Mouse (Mus musculus): ENCODE measurements around the gene Gm42906. TPM values are rescaled to one million over a fixed set of nuclear protein-coding genes. Genes with fewer than 3 reads are reported as not detected.
A peak's percentile ranks its signal among the peaks of the same experiment; 100 is the strongest.

Gene Gm42906
- total and polyA plus RNA-seq, 3 experiments: not detected

DNA sequence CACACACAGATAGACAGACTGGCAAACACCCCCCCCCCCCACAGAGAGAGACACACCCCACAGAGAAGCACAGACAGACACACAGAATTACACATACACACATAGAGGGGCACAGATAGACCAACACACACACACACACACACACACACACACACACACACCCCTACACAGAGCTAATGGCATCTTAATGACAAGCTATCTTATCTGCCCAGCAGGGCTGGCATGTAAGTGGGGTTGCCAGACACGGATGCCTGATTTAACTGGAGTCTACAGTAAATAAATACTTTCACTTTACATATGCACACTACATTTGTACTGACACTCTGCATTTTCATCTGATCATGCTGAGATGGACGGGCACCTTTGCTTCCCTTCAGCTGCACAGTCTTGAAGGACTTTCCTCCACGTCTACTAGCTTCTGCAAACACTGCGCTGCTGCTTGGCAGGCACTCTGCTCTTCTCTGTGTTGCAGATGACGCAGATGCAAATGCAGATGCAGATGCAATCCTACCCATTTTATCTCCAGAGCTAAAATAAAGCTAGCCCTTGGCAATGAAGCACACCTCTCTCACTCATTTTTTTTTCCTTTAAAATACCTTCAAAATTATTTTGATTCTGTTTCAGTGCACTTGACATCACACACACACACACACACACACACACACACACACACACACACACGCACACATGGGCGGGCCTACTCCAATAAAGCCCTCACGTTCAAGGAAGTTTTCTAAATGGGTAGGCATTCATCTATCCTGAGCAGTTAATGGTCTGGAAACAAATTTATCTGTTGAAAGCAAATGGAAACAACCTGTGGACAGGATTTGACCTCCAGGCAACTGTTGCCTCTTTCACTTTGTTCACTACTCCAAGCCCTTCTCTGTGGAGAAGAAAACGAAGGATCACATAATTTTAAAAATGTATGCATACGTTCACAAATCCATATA lies 179.0 kb downstream of the Gm42906 start (continued):
- TF ChIP-seq USF1 (IDR thresholded peaks at IDR 0.05; ENCODE audit: low read depth, low read length) (no peak), TCF12 (IDR thresholded peaks at IDR 0.05; ENCODE audit: low read depth, low read length) (peak; percentile 84), POLR2A (IDR thresholded peaks at IDR 0.05; ENCODE audit: control insufficient read depth in 1 of 2, insufficient read depth in 1 of 2, low read depth in 1 of 2, low read length in 2 of 2, poor library complexity in 1 of 2) (no peak), MAZ (IDR thresholded peaks at IDR 0.05; ENCODE audit: low read depth, low read length) (no peak)

DNA sequence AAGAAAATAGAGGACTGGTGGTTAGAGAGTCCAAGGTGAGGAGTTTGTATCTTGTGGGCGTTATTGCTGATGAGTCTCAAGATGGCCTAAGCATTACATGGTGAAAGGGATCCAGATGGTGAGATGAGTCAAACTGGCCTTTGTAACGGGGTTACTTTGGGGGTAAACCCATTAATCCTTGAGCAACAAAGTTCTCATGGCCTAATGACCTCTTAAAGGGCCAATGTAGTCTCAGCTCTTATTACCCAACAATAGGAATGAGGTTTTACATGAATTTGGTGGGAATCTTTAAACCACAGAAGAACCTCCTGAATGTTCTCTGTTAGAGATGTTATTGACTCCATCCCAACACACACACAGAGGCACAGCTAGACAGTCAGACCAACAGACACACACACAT lies 179.9 kb downstream of the Gm42906 start:
- Histone ChIP-seq H3K9me3 (replicated peaks; ENCODE audit: insufficient read depth, low read length) (no peaks in the 10 kb centered on the region), H3K27me3 (ENCODE audit: control insufficient read depth in 1 of 2, insufficient read depth in 2 of 2, low read length in 2 of 2) (no peaks in the 10 kb centered on the region), H3K79me2 (ENCODE audit: control insufficient read depth, insufficient read depth, low read length, poor library complexity) (no peaks in the 10 kb centered on the region), H3K4me1 (ENCODE audit: control insufficient read depth in 1 of 2, insufficient read depth in 2 of 2, low read length in 2 of 2) (peaks cover 2 to 10% of the 10 kb centered on the region in 2 experiments), H3K9ac (ENCODE audit: control insufficient read depth, low read depth, low read length, poor library complexity, severe bottlenecking) (no peak overlapping the region), H3K27ac (ENCODE audit: control insufficient read depth, low read depth, low read length) (no peak overlapping the region), H3K36me3 (ENCODE audit: control insufficient read depth in 1 of 2, insufficient read depth in 2 of 2, low read length in 2 of 2) (peaks cover 0 to 3% of the 10 kb centered on the region in 2 experiments; a peak in 2 of 4 replicates), H3K4me3 (ENCODE audit: control insufficient read depth in 1 of 2, insufficient read depth in 1 of 2, low read depth in 2 of 2, low read length in 2 of 2) (no peak overlapping the region; a peak in 1 of 4 replicates)
- no peak for DNase-seq (ENCODE audit: low read depth, low spot score)
- no peak for TF ChIP-seq BHLHE40 (IDR thresholded peaks at IDR 0.05; ENCODE audit: borderline replicate concordance, low read depth, low read length)
- no peak for TF ChIP-seq MYC (IDR thresholded peaks at IDR 0.05; ENCODE audit: low read depth, low read length)

DNA sequence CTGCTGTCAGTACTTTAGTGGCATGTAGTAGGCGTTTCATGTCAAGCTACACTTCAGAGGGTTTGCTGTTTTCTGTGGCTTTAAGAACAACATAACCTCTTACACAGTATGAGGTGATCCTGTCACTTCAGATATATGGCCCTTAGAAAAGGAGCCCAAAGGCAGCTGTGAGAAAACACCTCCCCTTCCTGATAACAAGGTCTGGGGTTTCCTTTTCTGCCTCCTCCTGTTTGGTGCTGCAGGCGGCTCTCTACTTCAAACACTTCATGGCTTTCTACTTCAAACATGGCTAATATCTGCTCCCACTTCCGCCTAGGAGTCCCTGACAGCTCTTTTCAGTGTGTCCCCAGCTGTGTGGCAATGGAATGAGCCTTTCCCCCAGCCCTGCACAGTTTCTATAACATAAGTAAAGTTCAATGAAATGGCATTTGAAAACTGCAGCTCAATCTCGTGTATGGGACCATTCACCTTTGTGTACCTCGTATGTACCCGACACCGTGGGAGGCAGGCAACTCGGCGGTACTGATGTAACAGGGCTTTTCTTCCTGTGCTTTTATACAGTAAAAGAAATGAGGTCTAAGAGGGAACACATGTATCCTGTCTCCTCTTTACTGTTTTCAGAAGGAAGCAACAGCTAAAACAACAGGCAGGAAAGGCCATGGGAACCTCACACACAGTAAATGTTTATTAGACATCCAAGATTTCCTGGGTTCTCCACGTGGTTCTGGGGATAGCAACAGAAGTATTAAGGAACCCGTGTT lies 180.7 kb downstream of the Gm42906 start:
- Histone ChIP-seq H3K27ac (ENCODE audit: control insufficient read depth, low read depth, low read length) (no peak overlapping the region), H3K9ac (ENCODE audit: control insufficient read depth, low read depth, low read length, poor library complexity, severe bottlenecking) (no peak overlapping the region), H3K4me1 (ENCODE audit: control insufficient read depth in 1 of 2, insufficient read depth in 2 of 2, low read length in 2 of 2) (peaks cover 2 to 10% of the 10 kb centered on the region in 2 experiments), H3K9me3 (replicated peaks; ENCODE audit: insufficient read depth, low read length) (no peaks in the 10 kb centered on the region), H3K79me2 (ENCODE audit: control insufficient read depth, insufficient read depth, low read length, poor library complexity) (no peaks in the 10 kb centered on the region), H3K4me3 (ENCODE audit: control insufficient read depth in 1 of 2, insufficient read depth in 1 of 2, low read depth in 2 of 2, low read length in 2 of 2) (peak overlapping the region in 1 of 2 experiments; percentile 40; a peak in 1 of 4 replicates), H3K27me3 (ENCODE audit: control insufficient read depth in 1 of 2, insufficient read depth in 2 of 2, low read length in 2 of 2) (no peaks in the 10 kb centered on the region), H3K36me3 (ENCODE audit: control insufficient read depth in 1 of 2, insufficient read depth in 2 of 2, low read length in 2 of 2) (peaks cover 0 to 3% of the 10 kb centered on the region in 2 experiments; a peak in 2 of 4 replicates)
- peak; percentile 30 for DNase-seq (ENCODE audit: low read depth, low spot score)
- TF ChIP-seq POLR2AphosphoS2 (IDR thresholded peaks at IDR 0.05; ENCODE audit: low read length) (no peak), MAFK (IDR thresholded peaks at IDR 0.05; ENCODE audit: borderline replicate concordance, low read depth, low read length) (no peak), USF2 (IDR thresholded peaks at IDR 0.05; ENCODE audit: borderline replicate concordance in 1 of 2, insufficient read depth in 1 of 2, low read depth in 1 of 2, low read length in 2 of 2) (no peak), SMC3 (IDR thresholded peaks at IDR 0.05; ENCODE audit: low read depth, low read length) (no peak), ELF1 (IDR thresholded peaks at IDR 0.05; ENCODE audit: low read depth, low read length) (peak; percentile 31; the same call in 1 of the 2 replicates), SIN3A (IDR thresholded peaks at IDR 0.05; ENCODE audit: low read length) (peak; percentile 61; the same call in 1 of the 2 replicates), CHD1 (IDR thresholded peaks at IDR 0.05; ENCODE audit: low read depth, low read length) (no peak), NRF1 (IDR thresholded peaks at IDR 0.05; ENCODE audit: insufficient read depth, low read depth, low read length, poor library complexity, severe bottlenecking) (no peak), GATA1 (IDR thresholded peaks at IDR 0.05; ENCODE audit: low read depth, low read length) (no peak), MAZ (IDR thresholded peaks at IDR 0.05; ENCODE audit: low read depth, low read length) (no peak), BHLHE40 (IDR thresholded peaks at IDR 0.05; ENCODE audit: borderline replicate concordance, low read depth, low read length) (no peak), ZC3H11A (IDR thresholded peaks at IDR 0.05; ENCODE audit: low read depth, low read length) (no peak), RAD21 (IDR thresholded peaks at IDR 0.05; ENCODE audit: low read depth, low read length) (no peak), JUND (IDR thresholded peaks at IDR 0.05; ENCODE audit: low read depth, low read length) (no peak), TAL1 (IDR thresholded peaks at IDR 0.05; ENCODE audit: low read length) (no peak), ETS1 (IDR thresholded peaks at IDR 0.05; ENCODE audit: low read depth, low read length) (peak; percentile 69), TBP (IDR thresholded peaks at IDR 0.05; ENCODE audit: low read depth, low read length) (peak; percentile 59; the same call in 1 of the 2 replicates), E2F4 (IDR thresholded peaks at IDR 0.05; ENCODE audit: borderline replicate concordance, low read depth, low read length) (no peak), USF1 (IDR thresholded peaks at IDR 0.05; ENCODE audit: low read depth, low read length) (no peak), POLR2A (IDR thresholded peaks at IDR 0.05; ENCODE audit: control insufficient read depth in 1 of 2, insufficient read depth in 1 of 2, low read depth in 1 of 2, low read length in 2 of 2, poor library complexity in 1 of 2) (no peak), TCF12 (IDR thresholded peaks at IDR 0.05; ENCODE audit: low read depth, low read length) (no peak), MAX (IDR thresholded peaks at IDR 0.05; ENCODE audit: low read length) (no peak), CHD2 (IDR thresholded peaks at IDR 0.05; ENCODE audit: low read length) (no peak), GABPA (IDR thresholded peaks at IDR 0.05; ENCODE audit: low read depth, low read length) (no peak)

Data from MEL (cell line).